Mouse (Mus musculus): ENCODE data around the gene Gm10031. TPM values are rescaled to one million over a fixed set of nuclear protein-coding genes. Genes with fewer than 3 reads are reported as not detected.
A peak's percentile ranks its signal among the peaks of the same experiment; 100 is the strongest.

Gene Gm10031
- total and polyA plus RNA-seq, 2 experiments = 9.9 to 13.6 TPM

DNA sequence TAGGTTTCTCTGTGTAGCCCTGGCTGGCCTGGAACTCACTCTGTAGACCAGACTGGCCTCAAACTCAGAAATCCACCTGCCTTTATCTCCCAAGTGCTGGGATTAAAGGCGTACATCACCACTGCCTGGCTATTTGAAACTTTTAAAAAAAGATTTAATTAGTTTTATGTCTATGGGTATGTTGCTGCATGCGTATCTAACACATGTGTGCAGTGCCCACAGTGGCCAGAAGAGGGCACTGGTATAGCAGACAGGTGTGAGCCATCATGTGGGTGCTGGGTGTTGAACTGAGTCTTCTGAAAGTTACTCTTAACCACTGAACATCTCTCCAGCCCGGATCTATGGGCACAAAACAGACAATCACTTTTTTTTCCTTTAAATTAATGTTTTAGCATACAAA is 42.3 kb downstream of the Gm10031 start:
- Histone ChIP-seq H3K9ac (ENCODE audit: low read depth, low read length) (no peak overlapping the region), H3K4me1 (ENCODE audit: control insufficient read depth, insufficient read depth, low read length) (no peaks in the 10 kb centered on the region), H3K4me3 (ENCODE audit: insufficient read depth, low read depth, low read length) (no peak overlapping the region), H3K79me2 (ENCODE audit: control insufficient read depth, insufficient read depth, low read length) (peaks cover 33% of the 10 kb centered on the region), H3K27ac (replicated peaks; ENCODE audit: insufficient read depth, low read depth, low read length) (no peak overlapping the region), H3K36me3 (ENCODE audit: control insufficient read depth, insufficient read depth, low read length) (no peaks in the 10 kb centered on the region), H3K27me3 (ENCODE audit: control insufficient read depth, insufficient read depth, low read length) (no peaks in the 10 kb centered on the region)
- no peak for DNase-seq (ENCODE audit: extremely low read depth, low read depth, low spot score)
- TF ChIP-seq CTCF (IDR thresholded peaks at IDR 0.05; ENCODE audit: low read depth, low read length) = peak; percentile 50
- no peak for TF ChIP-seq POLR2A (IDR thresholded peaks at IDR 0.05; ENCODE audit: extremely low read depth, insufficient read depth, low read length)
- WGBS = 97% methylated on average over 3 of the region's 3 CpGs

- no peak for DNase-seq (ENCODE audit: extremely low read depth, low read depth, low spot score)
- no peaks in the 10 kb centered on the region for H3K36me3 ChIP-seq (ENCODE audit: control insufficient read depth, insufficient read depth, low read length)
- 81% methylated on average over 4 of the region's 4 CpGs for WGBS
These were observed 45.8 kb downstream of the Gm10031 start for GRCm38 (mm10) chr1:156569615-156570014.

GRCm38 (mm10) chr1:156572952-156573351 is 49.1 kb downstream of the Gm10031 start:
- no peak overlapping the region for H3K27ac ChIP-seq (replicated peaks; ENCODE audit: insufficient read depth, low read depth, low read length)
- WGBS = 77% methylated on average over 4 of the region's 4 CpGs
- no peak for DNase-seq (ENCODE audit: extremely low read depth, low read depth, low spot score)
- TF ChIP-seq CTCF (IDR thresholded peaks at IDR 0.05; ENCODE audit: low read depth, low read length) (no peak), POLR2A (IDR thresholded peaks at IDR 0.05; ENCODE audit: extremely low read depth, insufficient read depth, low read length) (no peak)
- no peaks in the 10 kb centered on the region for H3K27me3 ChIP-seq (ENCODE audit: control insufficient read depth, insufficient read depth, low read length)
- H3K9ac ChIP-seq (ENCODE audit: low read depth, low read length) = no peak overlapping the region
- peaks cover 4% of the 10 kb centered on the region for H3K4me1 ChIP-seq (ENCODE audit: control insufficient read depth, insufficient read depth, low read length)
- no peaks in the 10 kb centered on the region for H3K36me3 ChIP-seq (ENCODE audit: control insufficient read depth, insufficient read depth, low read length)
- peaks cover 37% of the 10 kb centered on the region for H3K79me2 ChIP-seq (ENCODE audit: control insufficient read depth, insufficient read depth, low read length)
- no peak overlapping the region for H3K4me3 ChIP-seq (ENCODE audit: insufficient read depth, low read depth, low read length)

More at GRCm38 (mm10) chr1:156569615-156570014, 45.8 kb downstream of the Gm10031 start:
- Histone ChIP-seq H3K27me3 (ENCODE audit: control insufficient read depth, insufficient read depth, low read length) (no peaks in the 10 kb centered on the region), H3K27ac (replicated peaks; ENCODE audit: insufficient read depth, low read depth, low read length) (no peak overlapping the region), H3K4me3 (ENCODE audit: insufficient read depth, low read depth, low read length) (no peak overlapping the region), H3K4me1 (ENCODE audit: control insufficient read depth, insufficient read depth, low read length) (no peaks in the 10 kb centered on the region; the same call in 1 of the 2 replicates), H3K79me2 (ENCODE audit: control insufficient read depth, insufficient read depth, low read length) (peaks cover 34% of the 10 kb centered on the region), H3K9ac (ENCODE audit: low read depth, low read length) (no peak overlapping the region)
- TF ChIP-seq CTCF (IDR thresholded peaks at IDR 0.05; ENCODE audit: low read depth, low read length) (no peak), POLR2A (IDR thresholded peaks at IDR 0.05; ENCODE audit: extremely low read depth, insufficient read depth, low read length) (no peak)

Other genes starting within 250 kb of the Gm10031 start
- not detected in 2 replicates for gene Tdrd5, start 220.3 kb upstream of the Gm10031 start, total RNA-seq (2014; rRNA removed)
- not detected in 2 replicates for gene Tdrd5, start 220.3 kb upstream of the Gm10031 start, polyA plus RNA-seq (2012; rRNA removed)
- not detected in 2 replicates for gene Nphs2, start 213.3 kb upstream of the Gm10031 start, total RNA-seq (2014; rRNA removed)
- gene Nphs2, start 213.3 kb upstream of the Gm10031 start, polyA plus RNA-seq (2012; rRNA removed) = not detected in 2 replicates
- 21.7 and 55.0 TPM in 2 replicates for gene Gm2000, start 158.0 kb upstream of the Gm10031 start, total RNA-seq (2014; rRNA removed)
- 8.4 and 10.0 TPM in 2 replicates for gene Gm2000, start 158.0 kb upstream of the Gm10031 start, polyA plus RNA-seq (2012; rRNA removed)
- not detected in 2 replicates for gene Axdnd1, start 102.9 kb upstream of the Gm10031 start, total RNA-seq (2014; rRNA removed)
- gene Axdnd1, start 102.9 kb upstream of the Gm10031 start, polyA plus RNA-seq (2012; rRNA removed) = not detected in 2 replicates
- 5.9 and 7.7 TPM in 2 replicates for gene Soat1, start 49.7 kb upstream of the Gm10031 start, total RNA-seq (2014; rRNA removed)
- 1.2 and 2.4 TPM in 2 replicates for gene Soat1, start 49.7 kb upstream of the Gm10031 start, polyA plus RNA-seq (2012; rRNA removed)
- gene Abl2, start 34.8 kb downstream of the Gm10031 start, total RNA-seq (2014; rRNA removed) = 3.2 and 4.4 TPM in 2 replicates
- 2.3 and 2.6 TPM in 2 replicates for gene Abl2, start 34.8 kb downstream of the Gm10031 start, polyA plus RNA-seq (2012; rRNA removed)
- 3.9 and 4.6 TPM in 2 replicates for gene Tor3a, start 150.3 kb downstream of the Gm10031 start, total RNA-seq (2014; rRNA removed)
- gene Tor3a, start 150.3 kb downstream of the Gm10031 start, polyA plus RNA-seq (2012; rRNA removed) = 4.4 and 9.3 TPM in 2 replicates
- 11.2 and 11.4 TPM in 2 replicates for gene Fam20b, start 195.1 kb downstream of the Gm10031 start, total RNA-seq (2014; rRNA removed)
- 6.8 and 8.0 TPM in 2 replicates for gene Fam20b, start 195.1 kb downstream of the Gm10031 start, polyA plus RNA-seq (2012; rRNA removed)